Mouse (Mus musculus): Measurements from ENCODE around the gene Ddb1.

DNA sequence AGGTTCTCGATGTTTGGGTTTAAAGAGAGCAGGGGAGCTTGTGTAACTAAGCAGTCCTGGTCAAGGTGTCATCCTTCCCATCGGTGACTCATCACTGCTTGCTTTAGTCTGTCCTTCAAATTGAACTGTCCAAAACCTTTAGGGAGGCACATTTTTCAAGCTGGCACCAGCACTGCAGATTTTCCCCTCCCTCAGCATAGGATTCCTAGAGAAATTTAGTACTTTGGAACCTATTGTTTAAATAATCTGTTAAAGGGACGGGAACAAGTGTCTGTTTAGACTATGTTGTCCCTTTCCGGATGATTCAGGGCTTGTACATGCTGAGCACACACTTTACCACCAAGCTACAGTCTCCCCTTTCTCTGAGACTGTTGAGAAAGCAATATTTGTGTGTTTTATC, 39.9 kb upstream of the Ddb1 start:
- no peak for TF ChIP-seq POLR2A (IDR thresholded peaks at IDR 0.05; ENCODE audit: extremely low read depth, insufficient read depth, low read length)
- no peak for TF ChIP-seq CTCF (IDR thresholded peaks at IDR 0.05; ENCODE audit: extremely low read depth, insufficient read depth, low read length)
